Mouse (Mus musculus) heart, postnatal 0 days (tissue): ENCODE results near the gene Ldah. TPM values are rescaled to one million over a fixed set of nuclear protein-coding genes. Genes with fewer than 3 reads are reported as not detected.

Experiments
- ATAC-seq: fragments of 200-750 bp; cut with Nextera tagmentation; 2 replicates; pipeline ENCODE4 v1.8.0; 2017; ENCODE audit warnings: low read depth, moderate number of reproducible peaks, moderate library complexity; ENCODE audit not compliant: insufficient read depth
- DNase-seq: peaks from one replicate; pipeline ENCODE4 v3.0.0-alpha.2; 2016; ENCODE audit warnings: low spot score
- H3K27ac ChIP-seq: fragments of 300-500 bp; sonication (generic); 2 replicates; pipeline ENCODE4 v1.5.1; 2014; ENCODE audit warnings: low read depth, mild to moderate bottlenecking
- H3K27me3 ChIP-seq: fragments of 300-500 bp; sonication (generic); 2 replicates; pipeline ENCODE4 v1.6.1; 2014; ENCODE audit warnings: low read length, mixed read lengths; ENCODE audit not compliant: control insufficient read depth, insufficient read depth
- H3K36me3 ChIP-seq: fragments of 300-500 bp; sonication (generic); replicated peaks from 2 replicates; pipeline ENCODE4 v1.6.1; 2014; ENCODE audit warnings: low read length, mixed read lengths; ENCODE audit not compliant: control insufficient read depth, insufficient read depth
- H3K4me1 ChIP-seq: fragments of 300-500 bp; sonication (generic); 2 replicates; pipeline ENCODE4 v1.6.1; 2014; ENCODE audit warnings: antibody characterized with exemption; ENCODE audit not compliant: control insufficient read depth, insufficient read depth
- H3K4me2 ChIP-seq: fragments of 300-500 bp; sonication (generic); 2 replicates; pipeline ENCODE4 v1.6.1; 2014; ENCODE audit warnings: low read depth, mild to moderate bottlenecking, low read length, moderate library complexity
- H3K4me3 ChIP-seq: fragments of 300-500 bp; sonication (generic); 2 replicates; pipeline ENCODE4 v1.5.1; 2014; ENCODE audit warnings: low read depth, low read length
- H3K9ac ChIP-seq: fragments of 300-500 bp; sonication (generic); replicated peaks from 2 replicates; pipeline ENCODE4 v1.6.1; 2014; ENCODE audit warnings: low read depth, low read length, mixed read lengths
- H3K9me3 ChIP-seq: fragments of 300-500 bp; sonication (generic); replicated peaks from 2 replicates; pipeline ENCODE4 v1.6.1; 2016; ENCODE audit warnings: low read length; ENCODE audit not compliant: control insufficient read depth
- CTCF ChIP-seq: IDR thresholded peaks from 2 replicates; pipeline ENCODE4 v1.5.1; 2016; ENCODE audit warnings: antibody characterized with exemption, control low read depth, low read depth
- EP300 ChIP-seq: IDR thresholded peaks from 2 replicates; pipeline ENCODE4 v1.6.1; 2016; ENCODE audit warnings: antibody characterized with exemption, low read depth
- WGBS: fragments of 180-500 bp; shearing (Covaris S2); extraction: QIAGEN DNeasy Blood & Tissue Kit; methylation state at CpG from one replicate; pipeline ENCODE4 v1.1.7; 2014; 5-methylcytosine and 5-hydroxymethylcytosine counted together
- polyA plus RNA-seq: library from polyadenylated mRNA; unstranded; fragments of >200 nt; fragmentation: Nextera tagmentation; extraction: Ambion mirVana; gene quantifications from 2 replicates; pipeline ENCODE4 v1.2.1, GENCODE M21; 2015
- total RNA-seq: library from RNA; depleted of rRNA; stranded (reverse); fragments of >200 nt; gene quantifications from 2 replicates; pipeline ENCODE4 v1.2.3, GENCODE M21; 2014; ENCODE audit warnings: low replicate concordance

The Ldah gene
- total and polyA plus RNA-seq, 2 experiments from 2014 or later: 17.0 to 45.0 TPM

- no peak overlapping the region for H3K9ac ChIP-seq
- H3K4me1 ChIP-seq: peaks cover 17% of the 10 kb centered on the region; the same call in 1 of the 2 replicates
- peak overlapping the region; percentile 70 for H3K4me2 ChIP-seq
- no peak overlapping the region for H3K27ac ChIP-seq
- peaks cover 83% of the 10 kb centered on the region for H3K27me3 ChIP-seq
- 9% methylated on average over 34 of the region's 34 CpGs for WGBS
- peak overlapping the region; percentile 52 for H3K4me3 ChIP-seq
- DNase-seq (no peak), ATAC-seq (no peak)
- H3K36me3 ChIP-seq: no peaks in the 10 kb centered on the region
- TF ChIP-seq CTCF (no peak), EP300 (no peak)
- H3K9me3 ChIP-seq: no peaks in the 10 kb centered on the region
Measured at GRCm38 (mm10) chr12:8297586-8298214, 89.8 kb downstream of the Ldah start.

- WGBS: 1% methylated on average over 61 of the region's 85 CpGs
- H3K9ac ChIP-seq: no peak overlapping the region
- H3K27me3 ChIP-seq: peaks cover 92% of the 10 kb centered on the region
- H3K4me3 ChIP-seq: peak overlapping the region; percentile 52
- H3K4me2 ChIP-seq: peak overlapping the region; percentile 70
- ATAC-seq (0 out of 2 replicates have a peak, but pooled peaks have one; percentile 4), DNase-seq (no peak)
- H3K9me3 ChIP-seq: no peaks in the 10 kb centered on the region
- H3K36me3 ChIP-seq: no peaks in the 10 kb centered on the region
- TF ChIP-seq CTCF: no peak
- TF ChIP-seq EP300: no peak
- H3K4me1 ChIP-seq: peaks cover 17% of the 10 kb centered on the region; the same call in 1 of the 2 replicates
- H3K27ac ChIP-seq: no peak overlapping the region
Measured at GRCm38 (mm10) chr12:8298361-8299142, 90.6 kb downstream of the Ldah start.

- peaks cover 97% of the 10 kb centered on the region for H3K27me3 ChIP-seq
- ATAC-seq (no peak), DNase-seq (no peak)
- no peak overlapping the region for H3K27ac ChIP-seq
- no peak for TF ChIP-seq EP300
- no peak for TF ChIP-seq CTCF
- H3K9me3 ChIP-seq: no peaks in the 10 kb centered on the region
- H3K4me1 ChIP-seq: peaks cover 17% of the 10 kb centered on the region; the same call in 1 of the 2 replicates
- no peak overlapping the region for H3K9ac ChIP-seq
- H3K4me3 ChIP-seq: peak overlapping the region; percentile 52
- H3K36me3 ChIP-seq: no peaks in the 10 kb centered on the region
- 18% methylated on average over 34 of the region's 34 CpGs for WGBS
- H3K4me2 ChIP-seq: peak overlapping the region; percentile 1; the same call in 1 of the 2 replicates
Measured at GRCm38 (mm10) chr12:8299143-8300110, 91.5 kb downstream of the Ldah start.

- H3K27ac ChIP-seq: no peak overlapping the region
- H3K9me3 ChIP-seq: no peaks in the 10 kb centered on the region
- H3K9ac ChIP-seq: no peak overlapping the region
- no peak for ATAC-seq
- TF ChIP-seq EP300 (no peak), CTCF (no peak)
- H3K27me3 ChIP-seq: peaks cover 95% of the 10 kb centered on the region
- no peak for DNase-seq
- H3K4me2 ChIP-seq: no peak overlapping the region
- H3K36me3 ChIP-seq: no peaks in the 10 kb centered on the region
- 62% methylated on average over 10 of the region's 10 CpGs for WGBS
- peaks cover 17% of the 10 kb centered on the region; the same call in 1 of the 2 replicates for H3K4me1 ChIP-seq
- no peak overlapping the region for H3K4me3 ChIP-seq
Measured at GRCm38 (mm10) chr12:8300111-8300480, 92.2 kb downstream of the Ldah start.

- no peak for ATAC-seq
- Histone ChIP-seq H3K4me2 (no peak overlapping the region), H3K9ac (no peak overlapping the region), H3K4me1 (peaks cover 17% of the 10 kb centered on the region; the same call in 1 of the 2 replicates), H3K9me3 (no peaks in the 10 kb centered on the region), H3K36me3 (no peaks in the 10 kb centered on the region), H3K27ac (no peak overlapping the region), H3K27me3 (peaks cover 96% of the 10 kb centered on the region), H3K4me3 (no peak overlapping the region)
- WGBS: 75% methylated on average over 5 of the region's 5 CpGs
- TF ChIP-seq CTCF (no peak), EP300 (no peak)
- no peak for DNase-seq
Measured at GRCm38 (mm10) chr12:8300521-8300920, 92.6 kb downstream of the Ldah start.
